10 mouse cellular contexts compared by ENCODE assay signal in the genomic region with DNA sequence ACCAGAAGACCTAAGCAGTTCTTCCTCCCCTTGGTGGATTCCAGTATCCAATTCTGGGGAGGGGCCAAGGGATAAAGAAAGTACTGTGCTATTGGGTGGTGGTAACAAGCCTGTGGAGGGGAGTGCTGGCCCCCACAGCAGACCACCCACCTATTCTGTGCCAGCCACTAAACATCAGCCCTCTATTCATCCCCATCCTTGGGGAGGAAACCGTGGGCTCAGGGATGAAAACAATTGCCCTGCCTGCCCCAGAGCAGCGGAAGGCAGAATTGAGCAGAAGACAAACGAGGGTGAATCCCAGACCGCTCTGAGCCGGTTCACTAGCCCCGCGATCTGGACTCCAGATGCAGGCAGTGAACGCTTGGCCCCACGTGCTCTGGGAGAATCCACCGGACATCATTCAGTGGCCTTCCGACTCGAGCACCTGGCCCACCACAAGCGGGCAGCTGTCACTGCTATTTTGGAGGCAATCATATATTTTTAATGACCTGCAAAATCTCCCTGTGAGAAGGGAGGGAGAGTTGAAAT.
DNase-seq lines count a peak whose midpoint lies in the region; ATAC-seq and TF ChIP-seq lines count a peak whose summit lies in the region.
"Had no signal": no experiment of that assay in that cellular context is flagged by ENCODE, and none has a peak within 500 bp of the region (broad histone marks: within the 10 kb centered on the region; RNA-seq: fewer than 3 reads in every experiment).

No protein-coding gene starts in this region.

- H3K27me3 ChIP-seq in forebrain, embryonic 11.5 days (ENCODE audit: control insufficient read depth, insufficient read depth, low read length), result no peaks in the 10 kb centered on the region
- H3K27me3 ChIP-seq in forebrain, embryonic 15.5 days, result no peaks in the 10 kb centered on the region
- no peaks in the 10 kb centered on the region; the same call in 1 of the 2 replicates for H3K27me3 ChIP-seq in embryonic facial prominence, embryonic 10.5 days (replicated peaks; ENCODE audit: low read depth, poor library complexity, severe bottlenecking)
- H3K27me3 ChIP-seq in hindbrain, postnatal 0 days (ENCODE audit: insufficient read depth, low read length), result no peaks in the 10 kb centered on the region

- no peak overlapping the region for H3K4me3 ChIP-seq in forebrain, embryonic 11.5 days (ENCODE audit: low read depth, low read length)
- H3K4me3 ChIP-seq in forebrain, embryonic 15.5 days, result no peak overlapping the region
- H3K4me3 ChIP-seq in embryonic facial prominence, embryonic 10.5 days, result peak overlapping the region; percentile 6; the same call in 1 of the 2 replicates
- H3K4me3 ChIP-seq in hindbrain, postnatal 0 days (ENCODE audit: low read length), result no peak overlapping the region

- no peak overlapping the region for H3K4me2 ChIP-seq in forebrain, embryonic 11.5 days (ENCODE audit: low read depth, low read length, severe bottlenecking)
- no peak overlapping the region for H3K4me2 ChIP-seq in forebrain, embryonic 15.5 days (replicated peaks)
- H3K4me2 ChIP-seq in hindbrain, postnatal 0 days (ENCODE audit: low read depth, low read length), result no peak overlapping the region
- H3K4me2 ChIP-seq: heart, embryonic 11.5 days had no signal

- H3K27ac ChIP-seq in forebrain, embryonic 11.5 days (ENCODE audit: low read depth, low read length), result no peak overlapping the region
- H3K27ac ChIP-seq in forebrain, embryonic 15.5 days (replicated peaks), result no peak overlapping the region
- peak overlapping the region; percentile 62 for H3K27ac ChIP-seq in embryonic facial prominence, embryonic 10.5 days (replicated peaks)
- 0 out of 2 replicates have a peak overlapping the region, but pooled peaks have one; percentile 26 for H3K27ac ChIP-seq in hindbrain, postnatal 0 days

- peaks cover 5% of the 10 kb centered on the region; the same call in 1 of the 2 replicates for H3K4me1 ChIP-seq in forebrain, embryonic 11.5 days (replicated peaks; ENCODE audit: control insufficient read depth, insufficient read depth, low read length)
- peaks cover 7% of the 10 kb centered on the region; the same call in 1 of the 2 replicates for H3K4me1 ChIP-seq in forebrain, embryonic 15.5 days
- H3K4me1 ChIP-seq in embryonic facial prominence, embryonic 10.5 days, result peaks cover 16% of the 10 kb centered on the region
- H3K4me1 ChIP-seq in hindbrain, postnatal 0 days (ENCODE audit: insufficient read depth, low read length), result no peaks in the 10 kb centered on the region

- H3K9me3 ChIP-seq in forebrain, embryonic 11.5 days (ENCODE audit: control insufficient read depth, low read length), result no peaks in the 10 kb centered on the region
- no peaks in the 10 kb centered on the region for H3K9me3 ChIP-seq in forebrain, embryonic 15.5 days
- 0 out of 2 replicates have a peak, but pooled peaks cover 3% of the 10 kb centered on the region for H3K9me3 ChIP-seq in embryonic facial prominence, embryonic 10.5 days
- no peaks in the 10 kb centered on the region for H3K9me3 ChIP-seq in hindbrain, postnatal 0 days (ENCODE audit: low read length)

- intact Hi-C loops in gastrocnemius, postnatal 36 days (cut with DNase I), result no loop called here

- no peak overlapping the region for H3K9ac ChIP-seq in forebrain, embryonic 11.5 days (ENCODE audit: low read length)
- H3K9ac ChIP-seq in forebrain, embryonic 15.5 days (replicated peaks), result no peak overlapping the region
- no peak overlapping the region for H3K9ac ChIP-seq in hindbrain, postnatal 0 days (replicated peaks; ENCODE audit: low read length)

- 2% methylated on average over 13 of the region's 13 CpGs for WGBS in forebrain, embryonic 11.5 days
- 4% methylated on average over 13 of the region's 13 CpGs for WGBS in forebrain, embryonic 15.5 days
- WGBS in embryonic facial prominence, embryonic 10.5 days, result 5% methylated on average over 13 of the region's 13 CpGs
- 6% methylated on average over 13 of the region's 13 CpGs for WGBS in hindbrain, postnatal 0 days

- ATAC-seq in forebrain, embryonic 11.5 days (replicated peaks; ENCODE audit: low FRiP score), result 0 out of 2 replicates have a peak, but pooled peaks have one; percentile 39
- no peak for ATAC-seq in forebrain, embryonic 15.5 days (replicated peaks)
- peak; percentile 82 for ATAC-seq in hindbrain, postnatal 0 days

- no peaks in the 10 kb centered on the region for H3K36me3 ChIP-seq in forebrain, embryonic 11.5 days (ENCODE audit: control insufficient read depth, insufficient read depth, low read length)
- no peaks in the 10 kb centered on the region for H3K36me3 ChIP-seq in forebrain, embryonic 15.5 days
- no peaks in the 10 kb centered on the region for H3K36me3 ChIP-seq in embryonic facial prominence, embryonic 10.5 days (replicated peaks)
- no peaks in the 10 kb centered on the region for H3K36me3 ChIP-seq in hindbrain, postnatal 0 days (ENCODE audit: insufficient read depth, low read length)

- peak; percentile 59 for DNase-seq in forebrain, embryonic 11.5 days (ENCODE audit: low spot score)
- DNase-seq in embryonic facial prominence, embryonic 10.5 days (ENCODE audit: low spot score), result peak; percentile 74
- peak; percentile 71 for DNase-seq in hindbrain, postnatal 0 days (ENCODE audit: low spot score)
- peak; percentile 70 for DNase-seq in neural tube, embryonic 10.5 days (ENCODE audit: extremely low spot score, low spot score)
- DNase-seq in adrenal gland, postnatal 14 days, result no peak
- no peak for DNase-seq in ovary, postnatal 36 days (ENCODE audit: low spot score)
- DNase-seq in gastrocnemius, postnatal 36 days, result no peak
- DNase-seq: lung, postnatal 10 days had no signal

- TF ChIP-seq CTCF in hindbrain, postnatal 0 days (IDR thresholded peaks at IDR 0.05; ENCODE audit: low read depth), result no peak

Comparison
In these comparisons a context has a peak if more than half of its experiments do, and no peak if none do; other contexts are left out.
1. DNase-seq: peak in forebrain, embryonic 11.5 days (single experiment), embryonic facial prominence, embryonic 10.5 days (single experiment), hindbrain, postnatal 0 days (single experiment) and neural tube, embryonic 10.5 days (single experiment); none in adrenal gland, postnatal 14 days (single experiment), ovary, postnatal 36 days (single experiment) and gastrocnemius, postnatal 36 days (0 of 2).
2. H3K27ac ChIP-seq: peak in embryonic facial prominence, embryonic 10.5 days (single experiment) and hindbrain, postnatal 0 days (single experiment); none in forebrain, embryonic 11.5 days (single experiment) and forebrain, embryonic 15.5 days (single experiment).